Mouse (Mus musculus): Measurements from ENCODE around the gene Bod1l.

DNA sequence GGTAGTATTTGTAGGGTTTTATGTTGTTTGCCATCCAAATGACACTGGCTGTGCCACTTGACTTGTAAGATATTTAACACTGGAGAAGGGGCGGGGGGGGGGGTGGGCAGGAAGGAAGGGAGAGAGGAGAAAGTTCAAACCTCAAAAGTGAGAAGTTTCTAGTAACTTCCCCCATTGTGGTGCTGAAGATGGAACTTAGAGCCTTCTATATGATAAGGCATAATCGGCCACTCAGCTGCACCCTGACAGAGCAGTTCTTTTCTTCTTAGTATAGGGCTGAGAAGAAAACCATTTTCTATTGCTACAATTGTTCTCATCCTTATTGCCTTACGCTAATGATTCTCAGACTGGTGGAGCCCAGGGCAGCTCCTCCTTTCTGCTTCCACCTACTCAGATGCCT lies 32.8 kb downstream of the Bod1l start:
- TF ChIP-seq MAX (IDR thresholded peaks at IDR 0.05; ENCODE audit: low read length) (no peak), RCOR1 (IDR thresholded peaks at IDR 0.05; ENCODE audit: low read depth, low read length) (no peak; the same call in 1 of the 2 replicates), POLR2A (IDR thresholded peaks at IDR 0.05; ENCODE audit: control insufficient read depth in 1 of 2, insufficient read depth in 1 of 2, low read depth in 1 of 2, low read length in 2 of 2, poor library complexity in 1 of 2) (no peak), POLR2AphosphoS2 (IDR thresholded peaks at IDR 0.05; ENCODE audit: low read length) (no peak), EP300 (IDR thresholded peaks at IDR 0.05; ENCODE audit: low read depth in 1 of 2, low read length in 2 of 2) (peak in 1 of 2 experiments; percentile 31; a peak in 2 of 4 replicates)
